Mouse (Mus musculus) intestine, postnatal 0 days (tissue): Measurements from ENCODE around the gene Glt8d1. TPM values are rescaled to one million over a fixed set of nuclear protein-coding genes. Genes with fewer than 3 reads are reported as not detected.

Experiments used
- ATAC-seq: fragments of 200-750 bp; cut with Nextera tagmentation; 2 replicates; pipeline ENCODE4 v1.8.0; 2017; ENCODE audit warnings: mild to moderate bottlenecking, moderate TSS enrichment, moderate library complexity
- H3K27ac ChIP-seq: fragments of 300-500 bp; sonication (generic); 2 replicates; pipeline ENCODE4 v1.5.1; 2014; ENCODE audit warnings: mild to moderate bottlenecking, low read depth, low read length, moderate library complexity
- H3K27me3 ChIP-seq: fragments of 300-500 bp; sonication (generic); replicated peaks from 2 replicates; pipeline ENCODE4 v1.6.1; 2014; ENCODE audit warnings: low read length, mixed read lengths; ENCODE audit not compliant: control insufficient read depth, insufficient read depth
- H3K36me3 ChIP-seq: fragments of 300-500 bp; sonication (generic); 2 replicates; pipeline ENCODE4 v1.6.1; 2014; ENCODE audit warnings: mild to moderate bottlenecking, moderate library complexity; ENCODE audit not compliant: control insufficient read depth, insufficient read depth
- H3K4me1 ChIP-seq: fragments of 300-500 bp; sonication (generic); replicated peaks from 2 replicates; pipeline ENCODE4 v1.6.1; 2014; ENCODE audit warnings: antibody characterized with exemption, low read length, mixed read lengths; ENCODE audit not compliant: control insufficient read depth, insufficient read depth
- H3K4me2 ChIP-seq: fragments of 300-500 bp; sonication (generic); replicated peaks from 2 replicates; pipeline ENCODE4 v1.6.1; 2014; ENCODE audit warnings: low read depth, mild to moderate bottlenecking, moderate library complexity
- H3K4me3 ChIP-seq: fragments of 300-500 bp; sonication (generic); 2 replicates; pipeline ENCODE4 v1.5.1; 2014; ENCODE audit warnings: low read depth, low read length
- H3K9ac ChIP-seq: fragments of 300-500 bp; sonication (generic); 2 replicates; pipeline ENCODE4 v1.6.1; 2014; ENCODE audit warnings: mild to moderate bottlenecking, low read depth, low read length
- H3K9me3 ChIP-seq: fragments of 300-500 bp; sonication (generic); 2 replicates; pipeline ENCODE4 v1.6.1; 2016; ENCODE audit warnings: mixed run types; ENCODE audit not compliant: control insufficient read depth
- CTCF ChIP-seq: sonication (generic); IDR thresholded peaks from 2 replicates; pipeline ENCODE4 v1.5.1; 2016; ENCODE audit warnings: low read depth, mild to moderate bottlenecking, control low read depth, antibody characterized with exemption, moderate library complexity
- WGBS: fragments of 180-500 bp; shearing (Covaris S2); extraction: QIAGEN DNeasy Blood & Tissue Kit; methylation state at CpG from one replicate; pipeline ENCODE4 v1.1.7; 2014; 5-methylcytosine and 5-hydroxymethylcytosine counted together
- polyA plus RNA-seq: library from polyadenylated mRNA; unstranded; fragments of >200 nt; fragmentation: Nextera tagmentation; extraction: Ambion mirVana; gene quantifications from 2 replicates; pipeline ENCODE4 v1.2.1, GENCODE M21; 2015

Glt8d1 gene
- polyA plus RNA-seq, 1 experiment from 2014 or later: 18.2 TPM

DNA sequence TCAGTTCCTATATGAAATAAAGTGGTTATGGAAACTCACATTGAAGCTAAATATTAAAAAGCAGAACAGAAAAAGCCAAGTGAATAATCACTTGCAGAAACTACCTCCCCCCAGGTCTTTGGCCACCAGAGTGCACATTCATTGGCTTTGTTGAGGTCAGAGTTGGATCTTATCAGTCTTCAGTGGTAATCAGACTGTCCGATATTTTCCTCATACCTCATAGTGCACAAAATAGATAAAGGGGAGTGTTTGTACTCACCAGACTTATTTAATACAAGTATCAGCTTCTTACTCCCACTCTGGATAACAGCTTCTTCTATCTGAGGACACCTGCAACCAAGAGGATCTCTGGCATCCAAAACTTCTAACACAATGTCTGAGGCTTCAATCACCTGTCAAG lies 14.9 kb downstream of the Glt8d1 start:
- Histone ChIP-seq H3K4me2 (no peak overlapping the region), H3K4me1 (peaks cover 5% of the 10 kb centered on the region; the same call in 1 of the 2 replicates), H3K9me3 (no peaks in the 10 kb centered on the region), H3K27me3 (no peaks in the 10 kb centered on the region), H3K9ac (no peak overlapping the region), H3K36me3 (peaks cover 43% of the 10 kb centered on the region), H3K27ac (no peak overlapping the region), H3K4me3 (no peak overlapping the region)
- WGBS: 44% methylated on average over 1 of the region's 1 CpGs
- no peak for TF ChIP-seq CTCF
- no peak for ATAC-seq

DNA sequence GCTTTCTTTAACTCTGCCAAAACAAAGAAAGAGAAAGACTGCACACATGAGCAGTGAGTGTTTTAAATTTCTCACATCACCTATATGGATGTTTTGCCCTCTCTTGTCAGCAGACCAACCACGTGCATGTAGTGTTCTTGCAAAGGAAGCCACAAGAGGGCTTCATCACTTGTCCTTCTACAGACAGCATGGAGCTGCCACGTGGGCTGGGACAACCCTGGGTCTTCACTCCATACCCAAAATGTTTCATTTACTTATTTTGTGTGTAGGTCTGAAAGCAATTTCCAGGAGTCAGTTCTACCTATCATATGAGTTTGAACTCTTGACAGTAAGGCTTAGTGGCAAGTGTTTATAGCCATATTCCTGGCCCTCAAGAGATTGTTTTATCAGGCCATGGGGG lies 16.7 kb downstream of the Glt8d1 start:
- Histone ChIP-seq H3K27ac (peak overlapping the region; percentile 99; the same call in 1 of the 2 replicates), H3K9me3 (no peaks in the 10 kb centered on the region), H3K27me3 (no peaks in the 10 kb centered on the region), H3K4me1 (peaks cover 5% of the 10 kb centered on the region; the same call in 1 of the 2 replicates), H3K4me3 (peak overlapping the region; percentile 75), H3K9ac (peak overlapping the region; percentile 90; the same call in 1 of the 2 replicates), H3K4me2 (peak overlapping the region; percentile 88), H3K36me3 (peaks cover 30% of the 10 kb centered on the region)
- no peak for ATAC-seq
- peak; percentile 66 for TF ChIP-seq CTCF
- 0% methylated on average over 2 of the region's 2 CpGs for WGBS

DNA sequence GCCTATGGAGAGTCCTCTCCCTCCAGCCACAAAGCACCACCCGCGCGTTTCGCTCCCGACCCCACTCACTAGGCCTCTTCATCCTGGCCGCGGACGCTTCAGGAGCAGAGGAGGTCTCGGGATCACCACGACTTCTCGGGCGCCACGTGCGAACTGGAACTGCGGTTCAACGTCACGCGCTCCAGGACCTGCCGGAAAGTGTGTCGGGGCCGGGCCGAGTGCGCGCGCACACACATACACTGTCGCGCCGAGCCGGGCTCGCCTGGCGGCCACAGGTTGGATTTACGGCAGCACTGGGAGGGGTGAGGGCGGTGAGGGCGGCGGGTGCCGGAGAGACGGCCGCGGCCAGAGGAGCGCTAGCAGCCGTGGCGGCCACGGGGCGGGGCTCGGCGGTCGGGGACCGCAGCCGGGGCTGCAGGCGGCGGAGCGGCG lies 17.7 kb downstream of the Glt8d1 start, which contains the start of the genes Pbrm1 and Gnl3:
Gene Pbrm1 (plus strand): TSS at position 279 of the 432 bp plus-strand sequence.
Gene Gnl3 (minus strand): TSS at position 293 of the 432 bp plus-strand sequence.
- peak; percentile 94 for ATAC-seq
- peak within 1 kb of the TSS; percentile 75 for H3K4me3 ChIP-seq
- peaks cover 5% of the 10 kb centered on the region; the same call in 1 of the 2 replicates for H3K4me1 ChIP-seq
- H3K27ac ChIP-seq: peak within 1 kb of the TSS; percentile 99
- no peaks in the 10 kb centered on the region for H3K9me3 ChIP-seq
- no peaks in the 10 kb centered on the region for H3K27me3 ChIP-seq
- peak within 1 kb of the TSS; percentile 88 for H3K4me2 ChIP-seq
- H3K36me3 ChIP-seq: peaks cover 21% of the 10 kb centered on the region
- WGBS: under 1% methylated on average over 44 of the region's 53 CpGs
- H3K9ac ChIP-seq: peak within 1 kb of the TSS; percentile 90
- peak; percentile 51 for TF ChIP-seq CTCF

DNA sequence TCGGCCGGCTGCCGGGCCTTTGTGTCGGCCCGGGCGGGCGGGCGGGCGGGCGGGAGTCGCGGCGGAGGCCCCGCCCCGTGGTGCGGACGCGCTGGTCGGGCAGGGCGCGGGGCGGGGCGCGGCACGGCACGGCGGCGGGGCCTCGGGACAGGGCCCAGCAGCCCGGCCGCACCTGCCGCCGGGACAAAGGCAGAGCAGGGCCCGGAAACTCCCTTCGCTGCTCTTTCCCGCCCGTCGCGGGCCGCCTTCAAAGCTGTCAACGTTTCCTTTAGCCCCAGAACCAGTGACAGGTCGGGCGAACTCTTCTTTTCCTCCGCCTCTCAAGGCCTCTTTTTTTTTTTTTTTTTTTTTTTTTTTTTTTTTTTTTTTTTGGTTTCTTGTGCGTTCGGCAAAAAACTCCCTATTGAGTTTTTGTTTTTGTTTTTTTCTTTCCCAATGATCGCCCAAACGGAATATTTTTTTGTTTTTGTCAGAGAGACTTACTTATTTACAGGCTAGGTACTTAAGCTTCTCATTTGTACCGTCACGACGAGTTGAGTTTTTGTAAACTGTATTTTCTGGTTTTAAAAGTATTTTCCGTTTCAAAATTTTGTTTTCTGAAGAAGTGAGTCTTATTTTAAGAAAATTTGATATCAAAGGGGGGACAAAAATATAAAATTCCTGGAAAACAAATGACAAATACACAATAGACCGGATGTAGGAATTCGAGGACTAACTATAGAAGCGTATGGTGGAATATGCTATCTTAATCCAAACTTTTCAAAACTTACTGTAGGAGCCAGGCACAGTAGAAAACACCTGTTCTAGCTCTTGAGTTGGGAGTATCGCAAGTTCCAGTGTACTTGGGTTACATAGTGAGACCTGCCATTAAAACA lies 18.4 kb downstream of the Glt8d1 start:
- peak; percentile 93 for ATAC-seq
- peaks cover 20% of the 10 kb centered on the region for H3K36me3 ChIP-seq
- under 1% methylated on average over 38 of the region's 56 CpGs for WGBS
- peaks cover 5% of the 10 kb centered on the region; the same call in 1 of the 2 replicates for H3K4me1 ChIP-seq
- H3K27ac ChIP-seq: peak overlapping the region; percentile 99
- H3K27me3 ChIP-seq: no peaks in the 10 kb centered on the region
- no peaks in the 10 kb centered on the region for H3K9me3 ChIP-seq
- no peak for TF ChIP-seq CTCF
- peak overlapping the region; percentile 90 for H3K9ac ChIP-seq
- H3K4me3 ChIP-seq: peak overlapping the region; percentile 75
- peak overlapping the region; percentile 88 for H3K4me2 ChIP-seq

DNA sequence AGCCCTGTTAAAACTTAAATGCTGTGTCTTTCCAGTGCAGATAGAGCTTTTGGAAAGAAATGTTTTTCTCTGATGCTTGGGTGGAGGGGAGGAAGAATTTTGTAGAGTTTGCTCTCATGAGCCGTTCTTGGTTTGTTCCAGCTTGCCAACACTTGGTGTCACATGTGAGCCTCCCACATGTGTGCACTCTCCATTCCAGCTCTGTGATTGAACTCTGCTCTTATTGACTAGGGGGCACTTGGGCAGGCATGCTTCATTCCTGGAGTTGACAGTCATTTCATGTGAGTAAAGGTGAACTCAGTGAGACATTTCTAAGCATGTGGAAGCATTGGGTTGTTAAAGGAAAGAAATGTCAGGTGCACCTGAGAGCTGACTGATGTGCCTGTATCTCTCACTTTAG lies 21.4 kb downstream of the Glt8d1 start:
- no peak for ATAC-seq
- H3K4me2 ChIP-seq: no peak overlapping the region
- H3K9ac ChIP-seq: no peak overlapping the region
- H3K27ac ChIP-seq: peak overlapping the region; percentile 23; the same call in 1 of the 2 replicates
- H3K9me3 ChIP-seq: no peaks in the 10 kb centered on the region
- H3K4me1 ChIP-seq: peaks cover 5% of the 10 kb centered on the region; the same call in 1 of the 2 replicates
- 21% methylated on average over 1 of the region's 1 CpGs for WGBS
- peaks cover 23% of the 10 kb centered on the region for H3K36me3 ChIP-seq
- TF ChIP-seq CTCF: peak; percentile 24; the same call in 1 of the 2 replicates
- H3K27me3 ChIP-seq: no peaks in the 10 kb centered on the region
- H3K4me3 ChIP-seq: no peak overlapping the region

DNA sequence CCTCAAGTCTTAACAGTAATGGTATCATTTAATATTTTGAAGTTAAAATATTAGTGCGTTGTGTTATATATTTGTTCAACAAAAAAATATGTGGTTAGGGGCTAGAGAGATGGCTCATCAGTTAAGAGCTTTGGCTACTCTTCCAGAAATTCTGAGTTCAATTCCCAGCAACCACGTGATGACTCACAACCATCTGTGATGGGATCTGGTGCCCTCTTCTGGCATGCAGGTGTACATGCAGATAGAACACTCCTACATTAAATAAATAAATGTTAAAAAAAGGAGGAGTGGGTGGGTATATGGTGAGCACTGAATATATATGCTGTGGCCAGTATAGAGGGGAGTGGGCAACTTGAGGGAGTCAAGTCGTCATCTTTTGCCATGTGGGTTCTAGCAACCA lies 24.6 kb downstream of the Glt8d1 start:
- Histone ChIP-seq H3K27me3 (no peaks in the 10 kb centered on the region), H3K4me2 (no peak overlapping the region), H3K4me1 (no peaks in the 10 kb centered on the region), H3K9me3 (no peaks in the 10 kb centered on the region), H3K9ac (no peak overlapping the region), H3K36me3 (peaks cover 40% of the 10 kb centered on the region), H3K4me3 (no peak overlapping the region), H3K27ac (no peak overlapping the region)
- peak; percentile 60 for TF ChIP-seq CTCF
- ATAC-seq: no peak
- WGBS: 84% methylated on average over 3 of the region's 3 CpGs
